Mouse (Mus musculus) kidney, embryonic 15.5 days (tissue): ENCODE measurements around the gene Snrpa. TPM values are rescaled to one million over a fixed set of nuclear protein-coding genes. Genes with fewer than 3 reads are reported as not detected.

ENCODE experiments used
- ATAC-seq: fragments of 200-750 bp; cut with Nextera tagmentation; replicated peaks from 2 replicates; pipeline ENCODE4 v1.8.0; 2017; ENCODE audit warnings: moderate TSS enrichment; ENCODE audit not compliant: low FRiP score
- H3K27ac ChIP-seq: fragments of 300-500 bp; sonication (generic); 2 replicates; pipeline ENCODE4 v1.5.1; 2015; ENCODE audit warnings: mild to moderate bottlenecking, inconsistent platforms
- H3K27me3 ChIP-seq: fragments of 300-500 bp; sonication (generic); 2 replicates; pipeline ENCODE4 v1.6.1; 2015; ENCODE audit warnings: inconsistent platforms
- H3K36me3 ChIP-seq: fragments of 300-500 bp; sonication (generic); 2 replicates; pipeline ENCODE4 v1.6.1; 2015; ENCODE audit warnings: inconsistent platforms
- H3K4me1 ChIP-seq: fragments of 300-500 bp; sonication (generic); 2 replicates; pipeline ENCODE4 v1.6.1; 2015; ENCODE audit warnings: inconsistent platforms
- H3K4me2 ChIP-seq: fragments of 300-500 bp; sonication (generic); 2 replicates; pipeline ENCODE4 v1.6.1; 2015; ENCODE audit warnings: moderate library complexity, mild to moderate bottlenecking, inconsistent platforms
- H3K4me3 ChIP-seq: fragments of 300-500 bp; sonication (generic); replicated peaks from 2 replicates; pipeline ENCODE4 v1.5.1; 2015; ENCODE audit warnings: mild to moderate bottlenecking, inconsistent platforms
- H3K9ac ChIP-seq: fragments of 300-500 bp; sonication (generic); 2 replicates; pipeline ENCODE4 v1.6.1; 2015; ENCODE audit warnings: mild to moderate bottlenecking, inconsistent platforms
- H3K9me3 ChIP-seq: fragments of 300-500 bp; sonication (generic); replicated peaks from 2 replicates; pipeline ENCODE4 v1.6.1; 2016; ENCODE audit warnings: inconsistent platforms
- WGBS: fragments of 180-500 bp; shearing (Covaris S2); methylation state at CpG from one replicate; pipeline ENCODE4 v1.1.7; 2015; ENCODE audit warnings: mixed read lengths; 5-methylcytosine and 5-hydroxymethylcytosine counted together
- polyA plus RNA-seq: library from polyadenylated mRNA; unstranded; fragments of >200 nt; fragmentation: Nextera tagmentation; extraction: Ambion mirVana; gene quantifications from 2 replicates; pipeline ENCODE4 v1.2.1, GENCODE M21; 2015

Snrpa gene
- polyA plus RNA-seq, 1 experiment from 2014 or later: 278 TPM

GRCm38 (mm10) chr7:27228281-27228821, 32.3 kb upstream of the Snrpa start, which contains the start of gene Itpkc:
TSS of gene Itpkc (minus strand) at chr7:27228661.
- Histone ChIP-seq H3K9ac (peak within 1 kb of the TSS; percentile 80), H3K27ac (peak within 1 kb of the TSS; percentile 92), H3K4me1 (peaks cover 56% of the 10 kb centered on the region), H3K4me2 (peak within 1 kb of the TSS; percentile 87), H3K27me3 (no peaks in the 10 kb centered on the region), H3K36me3 (no peaks in the 10 kb centered on the region), H3K4me3 (peak within 1 kb of the TSS; percentile 90), H3K9me3 (no peaks in the 10 kb centered on the region)
- peak; percentile 76 for ATAC-seq
- WGBS: under 1% methylated on average over 49 of the region's 49 CpGs

- Histone ChIP-seq H3K9ac (peak overlapping the region; percentile 80), H3K36me3 (0 out of 2 replicates have a peak, but pooled peaks cover 2% of the 10 kb centered on the region), H3K27ac (peak overlapping the region; percentile 92), H3K9me3 (no peaks in the 10 kb centered on the region), H3K4me1 (peaks cover 54% of the 10 kb centered on the region), H3K4me2 (peak overlapping the region; percentile 87), H3K27me3 (no peaks in the 10 kb centered on the region), H3K4me3 (peak overlapping the region; percentile 90)
- ATAC-seq: peak; percentile 9
- 2% methylated on average over 10 of the region's 10 CpGs for WGBS
Measured at GRCm38 (mm10) chr7:27227676-27228075, 31.6 kb upstream of the Snrpa start.

GRCm38 (mm10) chr7:27227276-27227675, 31.2 kb upstream of the Snrpa start:
- H3K4me2 ChIP-seq: peak overlapping the region; percentile 87
- peaks cover 51% of the 10 kb centered on the region for H3K4me1 ChIP-seq
- 30% methylated on average over 9 of the region's 9 CpGs for WGBS
- no peak overlapping the region for H3K27ac ChIP-seq
- H3K9ac ChIP-seq: peak overlapping the region; percentile 80
- 0 out of 2 replicates have a peak, but pooled peaks cover 4% of the 10 kb centered on the region for H3K36me3 ChIP-seq
- H3K9me3 ChIP-seq: no peaks in the 10 kb centered on the region
- no peak for ATAC-seq
- H3K4me3 ChIP-seq: peak overlapping the region; percentile 90
- no peaks in the 10 kb centered on the region for H3K27me3 ChIP-seq

- Histone ChIP-seq H3K4me2 (peak overlapping the region; percentile 87), H3K36me3 (peaks cover 5% of the 10 kb centered on the region; the same call in 1 of the 2 replicates), H3K4me1 (peaks cover 49% of the 10 kb centered on the region), H3K27ac (no peak overlapping the region), H3K4me3 (no peak overlapping the region), H3K9ac (no peak overlapping the region), H3K27me3 (no peaks in the 10 kb centered on the region), H3K9me3 (no peaks in the 10 kb centered on the region)
- no peak for ATAC-seq
- WGBS: 65% methylated on average over 11 of the region's 11 CpGs
Measured at GRCm38 (mm10) chr7:27224877-27225575, 29.0 kb upstream of the Snrpa start.

GRCm38 (mm10) chr7:27222538-27222937, 26.5 kb upstream of the Snrpa start:
- Histone ChIP-seq H3K4me3 (no peak overlapping the region), H3K9me3 (no peaks in the 10 kb centered on the region), H3K36me3 (peaks cover 30% of the 10 kb centered on the region), H3K27ac (no peak overlapping the region), H3K27me3 (no peaks in the 10 kb centered on the region), H3K9ac (no peak overlapping the region), H3K4me2 (no peak overlapping the region), H3K4me1 (peaks cover 42% of the 10 kb centered on the region)
- WGBS: 60% methylated on average over 1 of the region's 1 CpGs
- ATAC-seq: no peak

- Histone ChIP-seq H3K27ac (no peak overlapping the region), H3K4me1 (peaks cover 36% of the 10 kb centered on the region), H3K4me3 (no peak overlapping the region), H3K9ac (no peak overlapping the region), H3K9me3 (no peaks in the 10 kb centered on the region), H3K36me3 (peaks cover 33% of the 10 kb centered on the region), H3K27me3 (no peaks in the 10 kb centered on the region), H3K4me2 (no peak overlapping the region)
- ATAC-seq: no peak
- WGBS: 69% methylated on average over 6 of the region's 6 CpGs
Measured at GRCm38 (mm10) chr7:27221939-27222338, 25.9 kb upstream of the Snrpa start.

- WGBS: 56% methylated on average over 11 of the region's 11 CpGs
- no peak overlapping the region for H3K27ac ChIP-seq
- no peak overlapping the region for H3K4me2 ChIP-seq
- H3K36me3 ChIP-seq: peaks cover 51% of the 10 kb centered on the region
- peaks cover 16% of the 10 kb centered on the region for H3K4me1 ChIP-seq
- H3K9me3 ChIP-seq: no peaks in the 10 kb centered on the region
- H3K27me3 ChIP-seq: no peaks in the 10 kb centered on the region
- no peak overlapping the region for H3K9ac ChIP-seq
- 0 out of 2 replicates have a peak, but pooled peaks have one; percentile 6 for ATAC-seq
- H3K4me3 ChIP-seq: no peak overlapping the region
Measured at GRCm38 (mm10) chr7:27219937-27220336, 23.9 kb upstream of the Snrpa start.

- WGBS: 59% methylated on average over 7 of the region's 7 CpGs
- Histone ChIP-seq H3K4me1 (peaks cover 3% of the 10 kb centered on the region), H3K4me3 (no peak overlapping the region), H3K4me2 (no peak overlapping the region), H3K36me3 (peaks cover 61% of the 10 kb centered on the region), H3K27ac (no peak overlapping the region), H3K9ac (no peak overlapping the region), H3K27me3 (no peaks in the 10 kb centered on the region), H3K9me3 (no peaks in the 10 kb centered on the region)
- ATAC-seq: no peak
Measured at GRCm38 (mm10) chr7:27218586-27218985, 22.5 kb upstream of the Snrpa start.

- Histone ChIP-seq H3K9me3 (no peaks in the 10 kb centered on the region), H3K9ac (no peak overlapping the region), H3K27ac (no peak overlapping the region), H3K27me3 (no peaks in the 10 kb centered on the region), H3K4me2 (no peak overlapping the region), H3K4me3 (no peak overlapping the region), H3K36me3 (peaks cover 92% of the 10 kb centered on the region), H3K4me1 (no peaks in the 10 kb centered on the region)
- ATAC-seq: no peak
- WGBS: 89% methylated on average over 2 of the region's 2 CpGs
Measured at GRCm38 (mm10) chr7:27212626-27213025, 16.6 kb upstream of the Snrpa start.

GRCm38 (mm10) chr7:27203730-27204449, 7.8 kb upstream of the Snrpa start:
- Histone ChIP-seq H3K9ac (no peak overlapping the region), H3K4me3 (no peak overlapping the region), H3K36me3 (peaks cover 69% of the 10 kb centered on the region), H3K4me2 (no peak overlapping the region), H3K27me3 (no peaks in the 10 kb centered on the region), H3K9me3 (no peaks in the 10 kb centered on the region), H3K4me1 (no peaks in the 10 kb centered on the region), H3K27ac (no peak overlapping the region)
- ATAC-seq: no peak
- 98% methylated on average over 8 of the region's 8 CpGs for WGBS

- Histone ChIP-seq H3K27me3 (no peaks in the 10 kb centered on the region), H3K4me1 (peaks cover 22% of the 10 kb centered on the region), H3K4me2 (no peak overlapping the region), H3K36me3 (peaks cover 52% of the 10 kb centered on the region), H3K9me3 (no peaks in the 10 kb centered on the region), H3K27ac (no peak overlapping the region), H3K9ac (no peak overlapping the region), H3K4me3 (no peak overlapping the region)
- no peak for ATAC-seq
- WGBS: 96% methylated on average over 8 of the region's 8 CpGs
Measured at GRCm38 (mm10) chr7:27198779-27199178, 2.7 kb upstream of the Snrpa start.

GRCm38 (mm10) chr7:27198355-27198754, 2.3 kb upstream of the Snrpa start:
- no peak for ATAC-seq
- H3K4me3 ChIP-seq: no peak overlapping the region
- no peaks in the 10 kb centered on the region for H3K27me3 ChIP-seq
- no peaks in the 10 kb centered on the region for H3K9me3 ChIP-seq
- no peak overlapping the region for H3K9ac ChIP-seq
- H3K36me3 ChIP-seq: peaks cover 52% of the 10 kb centered on the region
- no peak overlapping the region for H3K4me2 ChIP-seq
- H3K4me1 ChIP-seq: peaks cover 25% of the 10 kb centered on the region
- H3K27ac ChIP-seq: no peak overlapping the region
